Mouse (Mus musculus): Measurements from ENCODE around the gene Cdiptos. TPM values are rescaled to one million over a fixed set of nuclear protein-coding genes. Genes with fewer than 3 reads are reported as not detected.

The Cdiptos gene
- total and polyA plus RNA-seq, 3 experiments = 0.47 to 0.97 TPM; not detected in 1

GRCm38 (mm10) chr7:127019306-127019960 lies 43.5 kb upstream of the Cdiptos start:
- in situ Hi-C loops (cut with MboI; ENCODE audit: low pct_ligation_motif_present, low pct_unique_long_range_greater_than_20kb, low sequenced_read_pairs) = loop anchor here (5.0 to 10.0 kb wide), 2 partner anchors 57 to 315 kb away; partner anchors contain the start of gene Coro1a
- Histone ChIP-seq H3K9ac (ENCODE audit: insufficient read depth, low read depth) (no peak overlapping the region), H3K27me3 (replicated peaks) (no peaks in the 10 kb centered on the region), H3K4me1 (ENCODE audit: control insufficient read depth in 1 of 2, insufficient read depth in 2 of 2) (peaks cover 28 to 74% of the 10 kb centered on the region in 2 experiments), H3K4me2 (ENCODE audit: insufficient read depth, low read depth, poor library complexity, severe bottlenecking) (no peak overlapping the region), H3K36me3 (replicated peaks in 1 of 2; ENCODE audit: control insufficient read depth in 1 of 2, insufficient read depth in 1 of 2, low read length in 1 of 2) (peaks cover 23 to 63% of the 10 kb centered on the region in 2 experiments), H3K27ac (ENCODE audit: insufficient read depth, low read depth) (no peak overlapping the region), H3K79me2 (replicated peaks; ENCODE audit: control insufficient read depth, extremely low read depth, insufficient read depth, poor library complexity, severe bottlenecking) (peaks cover 13% of the 10 kb centered on the region), H3K4me3 (replicated peaks in 1 of 3; ENCODE audit: low read depth in 2 of 3, low read length in 2 of 3, poor library complexity in 1 of 3) (no peak overlapping the region), H3K9me3 (replicated peaks; ENCODE audit: low read length) (no peaks in the 10 kb centered on the region)
- no peak for DNase-seq (ENCODE audit: extremely low read depth)
- dilution Hi-C loops (cut with MboI; ENCODE audit: extremely low pct_ligation_motif_present, extremely low pct_unique_long_range_greater_than_20kb, low sequenced_read_pairs) = no loop called here
- TF ChIP-seq CHD2 (IDR thresholded peaks at IDR 0.05; ENCODE audit: low read length) (no peak), TBP (conservative IDR thresholded peaks at IDR 0.05; ENCODE audit: low read depth, low read length) (no peak), UBTF (IDR thresholded peaks at IDR 0.05; ENCODE audit: low read depth, low read length) (no peak), IRF4 (IDR thresholded peaks at IDR 0.05; ENCODE audit: low read depth, low read length) (no peak), JUND (conservative IDR thresholded peaks at IDR 0.05; ENCODE audit: low read depth, low read length) (no peak), SMC3 (IDR thresholded peaks at IDR 0.05; ENCODE audit: low read depth, low read length) (no peak), SIN3A (IDR thresholded peaks at IDR 0.05; ENCODE audit: low read length) (no peak), KAT2A (IDR thresholded peaks at IDR 0.05; ENCODE audit: insufficient replicate concordance, low read length) (no peak), MYC (IDR thresholded peaks at IDR 0.05; ENCODE audit: low read depth, low read length) (no peak), ZNF384 (IDR thresholded peaks at IDR 0.05; ENCODE audit: low read depth, low read length) (no peak), JUN (IDR thresholded peaks at IDR 0.05; ENCODE audit: insufficient read depth, low read depth, low read length) (no peak), TCF12 (IDR thresholded peaks at IDR 0.05; ENCODE audit: low read depth, low read length) (no peak), ELF1 (IDR thresholded peaks at IDR 0.05; ENCODE audit: low read depth, low read length) (no peak), USF1 (IDR thresholded peaks at IDR 0.05; ENCODE audit: low read depth, low read length) (no peak), MXI1 (IDR thresholded peaks at IDR 0.05; ENCODE audit: low read depth, low read length) (no peak), NRF1 (IDR thresholded peaks at IDR 0.05; ENCODE audit: low read depth, low read length) (no peak), CHD1 (IDR thresholded peaks at IDR 0.05; ENCODE audit: low read depth, low read length) (no peak)

GRCm38 (mm10) chr7:127018416-127019305 lies 42.8 kb upstream of the Cdiptos start:
- H3K9ac ChIP-seq (ENCODE audit: insufficient read depth, low read depth) = no peak overlapping the region
- no peak overlapping the region for H3K27ac ChIP-seq (ENCODE audit: insufficient read depth, low read depth)
- H3K79me2 ChIP-seq (replicated peaks; ENCODE audit: control insufficient read depth, extremely low read depth, insufficient read depth, poor library complexity, severe bottlenecking) = peaks cover 10% of the 10 kb centered on the region
- TF ChIP-seq TBP (conservative IDR thresholded peaks at IDR 0.05; ENCODE audit: low read depth, low read length) (no peak), GABPA (IDR thresholded peaks at IDR 0.05; ENCODE audit: insufficient replicate concordance, low read depth, low read length) (no peak), ZC3H11A (IDR thresholded peaks at IDR 0.05; ENCODE audit: low read depth, low read length) (no peak), CHD2 (IDR thresholded peaks at IDR 0.05; ENCODE audit: low read length) (no peak), ZMIZ1 (IDR thresholded peaks at IDR 0.05; ENCODE audit: low read depth, low read length) (no peak), JUN (IDR thresholded peaks at IDR 0.05; ENCODE audit: insufficient read depth, low read depth, low read length) (no peak), POLR2A (IDR thresholded peaks at IDR 0.05; ENCODE audit: low read depth, low read length) (no peak), MXI1 (IDR thresholded peaks at IDR 0.05; ENCODE audit: low read depth, low read length) (no peak)
- dilution Hi-C loops (cut with MboI; ENCODE audit: extremely low pct_ligation_motif_present, extremely low pct_unique_long_range_greater_than_20kb, low sequenced_read_pairs) = no loop called here
- no peak for DNase-seq (ENCODE audit: extremely low read depth)
- in situ Hi-C loops (cut with MboI; ENCODE audit: low pct_ligation_motif_present, low pct_unique_long_range_greater_than_20kb, low sequenced_read_pairs) = loop anchor here (5.0 to 10.0 kb wide), 2 partner anchors 56 to 314 kb away; partner anchors contain the start of gene Coro1a
- H3K4me1 ChIP-seq (ENCODE audit: control insufficient read depth in 1 of 2, insufficient read depth in 2 of 2) = peaks cover 24 to 70% of the 10 kb centered on the region in 2 experiments
- H3K27me3 ChIP-seq (replicated peaks) = no peaks in the 10 kb centered on the region
- H3K9me3 ChIP-seq (replicated peaks; ENCODE audit: low read length) = no peaks in the 10 kb centered on the region
- no peak overlapping the region for H3K4me2 ChIP-seq (ENCODE audit: insufficient read depth, low read depth, poor library complexity, severe bottlenecking)
- H3K36me3 ChIP-seq (replicated peaks in 1 of 2; ENCODE audit: control insufficient read depth in 1 of 2, insufficient read depth in 1 of 2, low read length in 1 of 2) = peaks cover 19 to 55% of the 10 kb centered on the region in 2 experiments
- no peak overlapping the region for H3K4me3 ChIP-seq (replicated peaks in 1 of 3; ENCODE audit: low read depth in 2 of 3, low read length in 2 of 3, poor library complexity in 1 of 3)
